Mouse (Mus musculus): ENCODE data around the gene Naxd.
"Not testable (repeated sequence)": the region's sequence is repeated elsewhere in the genome, so short reads cannot be mapped to it uniquely, and the experiment has no call there.

Gene Naxd

DNA sequence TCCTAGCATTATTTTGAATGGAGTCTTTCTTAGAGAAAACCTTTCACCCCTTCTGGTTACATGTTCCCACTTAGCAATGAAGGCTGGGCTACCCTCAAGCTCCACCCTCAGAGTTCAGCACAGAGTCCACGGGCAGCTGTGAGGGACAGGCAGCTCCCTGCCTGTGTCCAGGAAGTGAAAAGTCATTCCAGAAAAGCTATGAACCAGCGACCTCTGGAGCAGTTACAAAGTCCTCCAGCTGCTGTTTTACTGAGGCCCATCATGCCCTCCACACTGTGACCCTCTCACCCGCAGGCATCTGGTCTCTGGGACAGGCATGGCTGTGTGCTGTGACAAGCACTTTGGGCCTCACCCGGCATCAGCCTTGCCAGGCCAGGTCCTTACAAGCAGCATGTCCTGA, 24.2 kb upstream of the Naxd start:
- DNase-seq (ENCODE audit: low spot score): no peak

DNA sequence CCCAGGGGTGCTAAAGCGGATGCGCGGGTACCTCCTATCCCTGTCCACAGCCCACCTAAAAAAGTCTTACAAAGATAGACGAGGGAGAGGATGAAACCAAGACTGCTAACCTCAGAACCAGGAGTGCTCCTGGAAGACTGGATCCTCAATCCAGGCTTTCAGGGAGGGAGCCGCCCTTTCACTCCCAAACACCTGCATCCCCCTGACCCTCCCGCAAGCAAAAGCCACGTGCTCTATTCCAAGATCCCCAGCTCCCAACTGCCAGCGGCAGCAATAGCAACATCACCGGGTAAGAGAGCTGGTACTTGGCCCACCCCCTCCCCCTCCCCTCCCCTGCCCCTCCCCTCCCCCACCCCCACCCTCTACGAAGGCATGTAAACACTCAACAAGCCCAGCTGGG, 21.9 kb upstream of the Naxd start:
- DNase-seq (ENCODE audit: low spot score): no peak

DNA sequence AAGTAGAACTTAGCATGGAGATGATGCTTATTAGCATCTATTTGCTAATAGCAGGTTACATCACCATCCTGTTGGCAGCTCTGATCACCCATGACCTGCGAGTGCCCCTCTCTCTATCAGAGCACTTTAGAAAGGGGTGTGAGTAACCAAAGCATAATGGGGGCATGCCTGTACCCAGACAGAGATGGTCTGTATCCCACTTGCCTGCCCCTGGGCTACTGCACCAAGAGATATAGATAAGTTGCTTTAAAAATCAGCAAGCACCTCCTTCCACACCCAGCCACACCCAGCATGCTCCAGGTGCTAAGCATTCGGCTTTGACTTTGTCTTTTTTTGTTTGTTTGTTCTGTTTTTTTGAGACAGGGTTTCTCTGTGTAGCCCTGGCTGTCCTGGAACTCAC, 21.4 kb upstream of the Naxd start:
- no peak for DNase-seq (ENCODE audit: low spot score)

DNA sequence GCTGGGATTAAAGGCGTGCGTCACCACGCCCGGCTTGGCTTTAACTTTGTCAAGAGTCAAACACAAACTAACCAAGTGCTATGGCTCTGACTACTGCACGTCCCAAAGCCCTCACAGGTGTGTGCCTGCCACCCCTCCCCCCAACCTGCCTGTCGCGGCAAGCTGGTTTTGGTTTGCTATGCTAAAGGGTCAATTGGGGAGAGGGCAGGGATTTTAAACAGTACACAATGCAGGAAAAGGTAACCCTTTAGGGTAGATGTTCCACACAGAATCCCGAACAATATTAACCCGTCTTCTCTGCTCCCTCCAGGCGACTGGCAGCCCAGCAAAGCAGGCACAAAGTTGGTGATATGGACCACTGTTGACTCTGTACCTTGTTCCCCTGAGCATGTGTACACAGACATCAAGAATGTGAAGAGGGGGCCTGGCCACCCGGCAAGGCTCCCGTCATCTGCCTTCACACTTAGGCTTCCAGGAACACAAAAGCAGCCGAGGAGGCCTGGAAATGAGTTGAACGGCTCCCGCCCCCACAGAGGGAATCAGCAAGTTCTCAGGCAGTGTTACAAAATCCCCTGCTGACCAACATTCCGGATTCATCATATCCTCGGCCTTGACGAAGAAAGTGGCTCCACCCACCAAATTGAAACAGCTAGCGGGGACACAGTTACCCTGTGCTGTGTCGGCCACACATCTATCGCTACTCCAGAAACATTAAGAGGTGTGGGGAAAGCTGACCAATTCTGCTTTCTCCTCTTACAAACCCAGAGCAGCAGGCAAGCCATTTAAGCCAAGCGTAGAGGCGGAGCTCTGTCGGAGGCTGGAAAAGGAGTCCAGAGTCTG, 20.7 kb upstream of the Naxd start:
- no peak for DNase-seq (ENCODE audit: low spot score)

DNA sequence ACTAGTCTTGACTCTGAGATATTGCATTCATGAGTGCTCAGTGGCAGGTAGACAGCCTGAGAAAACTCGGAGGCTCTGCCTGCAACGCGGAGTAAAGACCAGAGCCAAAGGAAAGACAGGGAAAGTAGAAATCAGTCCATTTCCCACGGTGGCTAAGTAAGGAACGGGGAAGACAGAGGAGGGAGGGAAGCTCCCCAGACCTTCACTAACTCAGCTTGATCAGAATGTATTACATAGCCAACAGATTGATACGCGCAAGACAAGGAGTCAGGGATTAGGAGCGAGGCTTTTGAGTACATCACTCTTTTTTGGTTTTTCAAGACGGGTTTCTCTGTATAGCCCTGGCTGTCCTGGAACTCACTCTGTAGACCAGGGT, 20.1 kb upstream of the Naxd start:
- no peak for DNase-seq (ENCODE audit: low spot score)

DNA sequence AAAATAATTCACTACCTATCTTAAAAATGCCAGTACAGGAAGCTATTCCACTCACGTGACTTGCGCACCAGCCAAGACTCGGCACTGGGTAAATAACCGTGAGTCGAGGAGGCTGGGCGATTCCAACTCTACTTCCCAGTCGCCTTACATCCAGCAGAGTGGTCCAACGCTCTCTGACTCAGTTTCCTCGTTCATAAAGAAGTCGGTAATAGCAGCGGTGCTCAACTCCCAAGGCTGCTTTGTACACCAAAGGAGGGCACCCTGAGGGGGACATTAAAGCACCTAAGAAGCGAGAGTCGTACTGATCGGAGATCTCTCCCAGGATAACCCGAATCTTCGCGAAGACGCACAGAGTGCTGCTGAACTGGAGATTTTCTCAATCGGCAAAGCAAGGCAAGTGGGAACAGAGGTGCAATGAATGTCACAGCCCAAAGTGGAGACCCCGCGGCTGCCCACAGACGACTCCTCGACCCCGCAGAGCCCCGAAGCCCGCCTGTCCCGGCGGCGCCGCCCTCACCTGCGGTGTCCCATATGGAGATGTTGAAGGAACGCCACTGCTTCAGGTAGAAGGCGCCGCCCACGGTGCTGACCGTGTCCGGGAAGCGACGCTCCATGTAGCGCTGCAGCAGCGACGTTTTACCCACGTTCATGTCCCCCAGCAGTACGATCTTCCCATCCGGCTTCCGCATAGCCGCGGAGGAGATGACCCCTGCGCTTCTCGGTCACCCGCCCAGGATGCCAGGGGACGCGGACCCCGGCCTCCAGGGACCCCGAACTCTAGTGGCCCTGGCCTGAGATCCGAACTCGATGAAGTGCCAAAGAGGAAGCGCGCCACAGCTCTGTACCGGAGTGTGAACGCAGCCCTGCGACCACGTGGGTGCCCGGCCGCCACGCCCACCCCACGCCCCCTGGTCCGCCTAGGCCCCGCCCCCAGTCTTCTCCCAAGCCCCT, 19.2 kb upstream of the Naxd start, which contains the start of gene Rab20:
Gene Rab20, minus strand, starts transcription at position 900 of the 951 bp plus-strand sequence.
- peak; percentile 34 for DNase-seq (ENCODE audit: low spot score)

DNA sequence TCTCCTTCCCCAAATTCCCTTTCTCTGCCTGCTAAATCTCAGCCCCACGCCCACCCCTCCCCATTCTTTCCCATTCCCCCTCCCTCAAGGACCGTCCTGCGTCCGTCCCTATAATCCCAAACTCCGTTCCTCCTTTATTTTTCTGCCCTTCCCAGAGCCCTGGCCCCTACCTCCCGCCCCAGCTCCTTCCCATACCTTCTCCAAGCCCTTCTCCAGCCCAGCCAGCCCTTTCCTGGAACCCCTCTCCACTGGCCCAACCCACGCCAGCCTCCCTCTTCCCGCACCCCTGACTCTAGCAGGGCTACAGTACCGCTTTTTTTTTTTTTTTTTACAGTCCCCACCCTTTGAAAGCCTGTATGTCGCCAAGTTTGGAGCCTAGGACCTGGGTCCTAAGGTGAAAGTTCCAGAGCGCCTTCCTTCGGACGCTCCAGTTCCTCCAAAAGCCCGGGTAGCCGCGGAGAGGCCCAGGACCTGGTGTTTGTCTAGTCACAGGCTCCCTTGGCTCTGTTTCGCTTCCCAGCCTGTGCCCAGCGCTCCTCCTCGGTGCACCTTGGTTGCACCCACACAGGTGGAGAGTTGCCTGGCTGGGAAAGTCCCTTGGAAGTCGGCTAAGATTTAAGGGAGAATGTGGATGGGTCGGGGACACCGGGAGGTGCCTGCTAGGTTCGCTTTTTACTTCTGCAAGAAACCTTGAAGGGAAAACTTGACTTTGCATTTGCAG, 18.3 kb upstream of the Naxd start:
- no peak for DNase-seq (ENCODE audit: low spot score)

DNA sequence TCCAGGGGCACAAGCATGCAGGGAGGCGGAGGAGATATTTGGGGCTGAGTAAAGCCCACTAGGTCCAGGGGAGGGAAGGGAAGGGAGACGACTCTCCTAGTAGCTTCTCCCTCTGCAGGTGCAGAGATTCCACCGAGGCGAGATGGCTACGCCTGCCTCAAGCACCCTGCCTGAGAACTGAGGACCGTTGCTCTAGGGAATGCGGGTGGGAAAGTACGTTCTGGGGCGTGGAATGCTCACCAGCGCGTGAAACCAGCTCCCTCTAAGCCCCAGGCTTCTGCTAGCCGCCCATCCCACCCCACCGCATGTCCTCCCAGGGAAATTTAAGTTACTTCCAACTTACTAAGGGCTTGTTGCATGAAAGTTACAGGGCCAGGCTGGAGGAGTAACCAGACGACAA, 17.7 kb upstream of the Naxd start:
- no peak for DNase-seq (ENCODE audit: low spot score)

DNA sequence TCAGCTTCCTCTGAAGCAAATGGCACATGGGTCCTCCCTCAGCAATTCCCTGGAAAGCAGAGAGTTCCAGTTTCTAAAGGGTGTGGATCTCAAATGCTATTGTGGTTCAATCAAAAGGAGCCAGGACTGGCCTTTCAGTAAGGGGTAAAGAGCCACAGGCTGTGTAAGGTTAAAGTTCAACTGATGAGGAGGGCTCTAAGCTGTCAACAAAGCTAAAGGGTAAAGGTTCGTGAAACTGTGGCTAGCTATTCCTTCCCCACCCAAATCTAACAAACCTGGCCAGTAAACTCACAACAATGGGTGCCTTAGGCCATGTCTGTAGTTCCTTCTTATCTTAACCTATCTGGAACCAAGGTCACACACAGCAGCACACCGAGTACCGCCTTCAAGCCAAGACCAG, 15.4 kb upstream of the Naxd start:
- no peak for DNase-seq (ENCODE audit: low spot score)

DNA sequence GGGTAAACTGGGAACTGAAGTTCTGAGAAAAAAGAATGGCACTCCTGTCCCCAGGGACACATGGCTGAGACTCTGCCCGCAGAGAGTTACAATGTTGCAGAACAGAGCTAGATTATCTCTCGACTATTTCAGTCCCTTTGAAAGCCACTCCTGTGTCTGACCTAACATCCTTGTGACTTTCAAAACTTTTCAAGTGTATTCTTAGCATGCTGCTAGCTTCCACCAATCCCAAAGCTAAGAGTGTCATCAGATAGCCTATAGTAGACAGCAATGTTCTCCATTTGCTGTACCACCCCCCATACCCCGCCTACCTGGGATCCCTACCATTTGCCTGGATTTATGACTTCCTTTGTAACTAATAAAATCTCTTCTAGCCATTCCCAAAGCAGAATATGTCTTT, 14.8 kb upstream of the Naxd start:
- no peak for DNase-seq (ENCODE audit: low spot score)

DNA sequence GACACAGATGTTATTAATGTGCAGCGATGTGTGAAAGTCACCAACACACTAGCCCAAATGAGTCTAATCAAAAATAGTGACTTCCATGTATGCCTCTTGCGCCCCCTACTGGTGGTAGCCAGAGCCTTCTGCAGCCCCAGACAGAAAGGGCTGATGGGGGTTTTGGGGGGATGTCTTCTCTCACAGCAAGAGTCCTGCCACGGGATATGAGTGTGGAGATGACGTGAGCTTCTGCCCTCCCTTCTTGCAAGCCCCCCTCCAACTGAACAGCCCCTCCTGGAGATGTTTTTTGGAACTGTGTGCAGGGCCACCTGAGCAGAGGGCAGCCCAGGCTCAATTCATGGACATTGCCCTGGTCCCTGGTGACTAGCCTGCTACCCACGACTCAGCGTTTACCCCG, 11.2 kb upstream of the Naxd start:
- DNase-seq (ENCODE audit: low spot score): peak; percentile 78

DNA sequence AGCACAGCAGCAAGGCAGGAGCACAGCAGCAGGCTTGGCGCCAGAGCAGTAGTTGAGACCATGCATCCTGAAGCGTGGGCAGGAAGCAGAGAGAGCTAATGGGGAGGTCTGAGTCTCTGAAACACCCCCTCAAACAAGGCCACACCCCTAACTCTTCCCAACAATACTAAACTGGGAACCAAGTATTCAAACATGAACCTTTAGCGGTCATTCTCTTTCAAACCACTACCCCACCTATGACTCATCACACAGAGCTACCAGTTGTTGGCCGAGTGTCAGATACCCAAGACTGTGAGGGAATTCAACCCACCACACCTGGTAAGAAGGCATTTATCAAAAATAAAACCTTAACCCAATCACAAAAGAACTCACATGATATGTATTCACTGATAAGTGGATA, 10.1 kb upstream of the Naxd start:
- no peak for DNase-seq (ENCODE audit: low spot score)

DNA sequence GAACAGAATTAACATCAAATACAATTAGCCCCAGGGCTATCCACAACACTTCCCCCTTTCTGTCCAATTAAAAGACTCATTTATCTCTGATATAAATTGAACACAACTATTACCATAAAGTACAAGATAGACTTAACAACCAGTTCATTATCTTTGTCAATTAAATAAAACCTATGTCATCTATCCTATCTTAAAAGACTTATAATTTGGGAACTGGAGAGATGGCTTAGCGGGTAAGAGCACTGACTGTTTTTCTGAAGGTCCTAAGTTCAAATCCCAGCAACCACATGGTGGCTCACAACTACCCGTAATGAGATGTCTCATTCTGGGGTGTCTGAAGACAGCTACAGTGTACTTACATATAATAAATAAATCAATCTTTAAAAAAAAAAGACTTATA, 5.0 kb upstream of the Naxd start:
- not testable (repeated sequence) for DNase-seq (ENCODE audit: low spot score)

DNA sequence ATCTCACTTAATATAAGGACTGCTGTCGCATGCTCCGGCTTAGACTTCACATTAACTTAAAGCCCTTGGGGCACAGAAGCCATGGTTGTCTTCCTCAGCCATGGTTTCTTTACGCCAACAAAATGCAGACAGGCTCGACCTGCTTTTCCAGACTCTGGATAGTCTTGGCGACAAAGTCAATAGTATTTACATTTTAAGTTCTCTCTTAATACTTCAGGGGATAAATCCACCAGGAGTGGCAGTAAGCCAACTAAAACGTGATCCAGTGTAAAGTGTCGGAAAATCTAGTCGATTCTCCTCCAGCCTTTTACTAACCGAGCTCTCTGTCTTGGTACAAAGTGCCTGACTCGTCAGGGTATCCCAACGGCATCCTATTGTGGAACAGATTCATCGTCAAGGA, 975 bp downstream of the Naxd start:
- no peak for DNase-seq (ENCODE audit: low spot score)

DNA sequence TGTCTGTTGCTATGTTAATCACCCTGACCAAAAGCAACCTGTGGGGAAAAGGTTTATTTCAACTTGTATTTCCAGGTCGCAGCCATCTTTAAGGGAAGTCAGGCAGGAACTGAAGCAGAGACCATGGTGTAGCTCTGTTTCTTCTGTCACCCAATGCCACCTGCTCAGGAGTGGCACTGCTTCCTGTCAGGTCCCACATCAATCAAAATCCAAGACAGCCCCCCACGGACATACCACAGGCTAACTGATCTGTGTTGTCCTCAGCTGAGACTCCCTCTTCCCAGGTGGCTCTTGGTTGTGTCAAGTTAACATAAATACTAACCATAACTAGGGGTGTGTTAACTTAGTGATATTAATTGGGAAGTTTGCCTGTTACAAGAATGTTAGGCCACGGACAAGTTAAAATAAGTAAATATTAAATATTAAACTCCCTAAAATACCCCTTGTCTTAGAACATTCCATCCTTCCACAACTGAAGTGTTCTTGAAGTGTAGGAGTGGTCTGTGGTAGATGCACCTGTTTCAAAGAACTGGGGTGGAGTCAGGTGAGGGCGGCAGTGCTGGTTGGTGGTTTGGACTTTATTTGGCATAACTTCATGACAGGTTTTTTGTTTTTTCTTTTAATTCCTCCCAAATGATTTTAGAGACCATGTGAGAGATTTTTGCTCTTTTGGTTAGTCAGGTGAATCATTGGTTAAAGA, 1.6 kb downstream of the Naxd start:
- no peak for DNase-seq (ENCODE audit: low spot score)

DNA sequence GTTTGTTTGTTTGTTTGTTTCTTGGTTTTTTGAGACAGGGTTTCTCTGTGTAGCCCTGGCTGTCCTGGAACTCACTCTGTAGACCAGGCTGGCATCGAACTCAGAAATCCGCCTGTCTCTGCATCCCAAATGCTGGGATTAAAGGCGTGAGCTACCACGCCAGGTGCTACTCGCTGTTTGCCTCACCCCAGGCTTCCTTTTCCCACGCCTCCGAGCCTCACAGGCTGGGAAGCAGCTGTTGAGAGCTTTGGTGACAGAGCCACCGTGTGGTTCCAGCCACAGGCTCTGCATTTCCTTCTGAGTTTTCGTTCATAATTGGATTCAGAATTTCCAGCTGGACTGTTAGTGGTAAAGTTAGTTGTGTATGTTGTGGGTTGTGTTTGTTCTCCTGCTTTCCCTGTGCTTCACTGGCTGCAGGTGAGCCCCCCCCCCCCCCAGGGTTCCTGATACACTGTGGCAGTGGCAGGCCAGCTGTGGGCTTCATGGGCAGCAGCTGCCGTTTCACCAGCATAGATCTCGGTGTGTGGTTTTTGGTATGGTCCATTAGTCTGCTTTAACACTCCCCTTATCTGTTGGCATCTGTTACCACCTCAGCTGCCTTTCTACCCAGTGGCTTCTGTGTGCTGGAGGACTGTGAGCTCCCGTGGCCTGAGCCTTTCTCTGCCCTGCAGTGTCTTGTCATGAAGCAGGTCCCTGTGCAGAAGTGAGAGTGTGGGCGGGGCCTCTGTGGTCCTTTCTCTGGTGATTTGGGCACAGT, 6.3 kb downstream of the Naxd start:
- no peak for DNase-seq (ENCODE audit: low spot score)

DNA sequence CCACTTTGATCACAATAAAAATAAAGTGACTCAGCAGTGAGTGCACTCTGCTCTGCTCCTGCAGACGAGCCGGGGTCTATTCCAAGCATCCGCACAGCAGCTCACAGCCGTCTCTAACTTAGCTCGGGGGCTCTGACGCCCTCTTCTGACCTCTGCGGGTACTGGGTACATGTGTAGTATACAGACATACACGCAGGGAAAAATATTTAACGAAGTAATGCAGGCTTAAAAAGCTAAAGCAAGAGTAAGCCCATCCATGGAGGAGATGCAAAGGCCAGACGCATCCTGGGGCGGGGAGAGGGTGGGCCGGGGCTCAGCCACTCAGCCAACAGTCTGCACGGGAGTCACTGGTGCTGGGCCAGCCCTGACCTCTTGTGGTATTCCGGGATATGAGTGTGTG, 8.8 kb downstream of the Naxd start:
- no peak for DNase-seq (ENCODE audit: low spot score)

DNA sequence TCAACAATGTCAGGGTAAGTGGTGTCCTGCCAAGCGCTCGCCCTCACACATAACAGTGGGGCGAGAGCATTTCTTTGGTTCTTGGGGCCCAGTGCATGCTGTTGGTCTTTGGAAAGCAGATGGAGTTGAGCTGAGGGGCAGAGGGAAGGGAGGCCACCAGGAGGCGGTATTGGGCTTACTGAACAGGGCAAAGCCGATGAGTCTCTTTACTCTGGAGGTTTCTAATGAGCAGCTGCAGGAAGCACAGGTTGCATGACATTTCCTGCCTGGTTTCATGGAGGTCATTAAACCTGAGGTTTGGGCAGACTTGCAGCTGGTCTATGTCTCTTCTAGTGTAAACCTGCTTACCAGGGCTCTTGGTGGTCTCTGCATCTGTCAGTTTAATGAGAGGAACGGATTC, 9.5 kb downstream of the Naxd start:
- DNase-seq (ENCODE audit: low spot score): peak; percentile 63

DNA sequence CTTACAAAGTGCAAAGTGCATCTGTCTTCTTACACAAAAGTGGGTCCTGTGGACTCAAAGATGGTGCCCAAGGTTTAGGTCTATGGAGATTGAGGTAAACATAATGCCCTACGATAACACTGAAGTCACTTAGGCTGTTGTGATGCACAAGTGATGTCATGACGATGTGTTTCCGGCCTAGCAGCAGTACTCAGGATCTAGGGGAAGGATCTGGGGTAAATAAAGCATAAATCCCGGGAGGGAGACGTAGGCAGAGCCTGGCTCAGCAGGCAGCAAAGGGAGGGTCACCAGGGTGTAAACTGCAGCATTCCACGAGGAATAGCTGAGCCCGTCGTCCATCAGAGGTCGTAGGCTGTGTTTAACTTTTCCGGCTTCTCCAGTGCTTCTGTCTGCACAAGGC, 11.6 kb downstream of the Naxd start:
- no peak for DNase-seq (ENCODE audit: low spot score)

DNA sequence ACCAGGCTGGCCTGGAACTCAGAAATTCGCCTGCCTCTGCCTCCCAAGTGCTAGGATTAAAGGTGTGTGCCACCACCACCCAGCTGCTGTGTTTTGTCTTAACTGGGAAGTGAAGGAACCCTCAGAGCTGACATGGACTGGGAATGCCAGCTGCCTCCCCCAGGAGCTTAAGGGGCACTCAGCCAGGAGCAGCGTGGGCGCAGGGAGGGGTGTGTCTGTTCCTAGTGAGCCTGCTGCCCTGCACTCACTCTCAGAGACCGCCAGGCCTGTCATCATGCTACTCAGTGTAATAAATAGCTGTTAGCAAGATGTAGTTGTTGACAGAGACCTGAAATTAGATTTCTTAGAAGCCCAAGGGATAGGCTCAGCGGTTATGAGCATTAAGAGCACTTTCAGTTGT, 13.7 kb downstream of the Naxd start:
- DNase-seq (ENCODE audit: low spot score): no peak

DNA sequence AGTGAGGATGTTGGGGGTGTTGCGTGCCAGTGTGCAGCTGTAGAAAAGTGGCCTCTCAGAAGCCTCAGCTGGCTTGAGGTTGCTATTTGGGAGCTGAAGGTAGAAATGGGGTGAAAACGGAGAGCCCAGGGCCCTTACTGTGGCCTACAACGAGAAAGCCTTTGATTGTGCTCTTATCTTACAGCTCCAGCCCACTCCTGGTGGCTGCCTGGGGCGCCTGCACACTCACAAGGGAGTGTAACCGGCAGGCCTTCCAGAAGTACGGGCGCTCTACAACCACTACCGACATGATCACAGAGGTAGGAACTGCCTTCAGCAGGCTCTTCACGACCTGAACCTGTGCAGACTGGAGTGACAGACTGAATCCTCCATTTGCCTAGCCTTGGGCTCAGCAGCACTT, 15.4 kb downstream of the Naxd start:
- no peak for DNase-seq (ENCODE audit: low spot score)

Data from layer of hippocampus, adult 11-12 months (tissue).